Mouse (Mus musculus) testis, adult 2 months (tissue): ENCODE measurements around the gene AC161166.1.

Experiments used
- CTCF ChIP-seq: fragments of 200-500 bp; IDR thresholded peaks from 2 replicates; pipeline ENCODE4 v1.5.1; 2012; ENCODE audit warnings: low read depth, mild to moderate bottlenecking, inconsistent platforms, low read length, moderate library complexity; ENCODE audit not compliant: control insufficient read depth, insufficient read depth, insufficient replicate concordance
- POLR2A ChIP-seq: fragments of 200-500 bp; IDR thresholded peaks from 2 replicates; pipeline ENCODE4 v1.6.1; 2012; ENCODE audit warnings: low read depth, mild to moderate bottlenecking, inconsistent platforms, low read length, moderate library complexity; ENCODE audit not compliant: control insufficient read depth

- no peak for TF ChIP-seq CTCF
- no peak for TF ChIP-seq POLR2A
Measured at GRCm38 (mm10) chr7:24537081-24537480, 24.8 kb upstream of the AC161166.1 start.
